Mouse (Mus musculus) MEL (cell line): ENCODE data around the gene Gnao1. TPM values are rescaled to one million over a fixed set of nuclear protein-coding genes. Genes with fewer than 3 reads are reported as not detected.

Source experiments
- DNase-seq: peaks from one replicate; pipeline ENCODE4 v3.0.0; 2011; ENCODE audit warnings: low read depth, low spot score
- H3K27ac ChIP-seq: 2 replicates; pipeline ENCODE4 v1.5.1; 2012; ENCODE audit warnings: low read depth, mild to moderate bottlenecking, control low read depth, low read length, moderate library complexity; ENCODE audit not compliant: control insufficient read depth
- H3K27me3 ChIP-seq, 2 experiments: fragments of 150-350 bp in 1 of 2; sonication (generic) in 1 of 2; 2 replicates each; pipeline ENCODE4 v1.6.1; 2012; ENCODE audit warnings: low read length in 2 of 2, mild to moderate bottlenecking in 2 of 2, improper control_type of control experiment in 1 of 2, moderate library complexity in 1 of 2; ENCODE audit not compliant: insufficient read depth in 2 of 2, control insufficient read depth in 1 of 2
- H3K36me3 ChIP-seq, 2 experiments: 2 replicates each; pipeline ENCODE4 v1.6.1; 2012 to 2014; ENCODE audit warnings: low read length in 2 of 2, improper control_type of control experiment in 1 of 2, inconsistent platforms in 1 of 2, mild to moderate bottlenecking in 1 of 2; ENCODE audit not compliant: insufficient read depth in 2 of 2, control insufficient read depth in 1 of 2
- H3K4me1 ChIP-seq, 2 experiments: fragments of 150-350 bp in 1 of 2; sonication (generic) in 1 of 2; 2 replicates each; pipeline ENCODE4 v1.6.1; 2012; ENCODE audit warnings: low read length in 2 of 2, improper control_type of control experiment in 1 of 2, mild to moderate bottlenecking in 1 of 2; ENCODE audit not compliant: insufficient read depth in 2 of 2, control insufficient read depth in 1 of 2
- H3K4me3 ChIP-seq, 2 experiments: fragments of 150-350 bp in 1 of 2; sonication (generic) in 1 of 2; 2 replicates each; pipeline ENCODE4 v1.5.1; 2012; ENCODE audit warnings: low read depth in 2 of 2, low read length in 2 of 2, mild to moderate bottlenecking in 2 of 2, moderate library complexity in 2 of 2, control low read depth in 1 of 2, improper control_type of control experiment in 1 of 2; ENCODE audit not compliant: control insufficient read depth in 1 of 2, insufficient read depth in 1 of 2
- H3K79me2 ChIP-seq: 2 replicates; pipeline ENCODE4 v1.6.1; 2012; ENCODE audit warnings: mild to moderate bottlenecking, low read length, moderate library complexity; ENCODE audit not compliant: control insufficient read depth, poor library complexity, insufficient read depth
- H3K9ac ChIP-seq: 2 replicates; pipeline ENCODE4 v1.6.1; 2012; ENCODE audit warnings: low read depth, mild to moderate bottlenecking, control low read depth, low read length, moderate library complexity; ENCODE audit not compliant: control insufficient read depth, poor library complexity, severe bottlenecking
- H3K9me3 ChIP-seq: fragments of 150-350 bp; sonication (generic); replicated peaks from 2 replicates; pipeline ENCODE4 v1.6.1; 2012; ENCODE audit warnings: mild to moderate bottlenecking, low read length, improper control_type of control experiment, moderate library complexity; ENCODE audit not compliant: insufficient read depth
- BHLHE40 ChIP-seq: IDR thresholded peaks from 2 replicates; pipeline ENCODE4 v1.6.1; 2012; ENCODE audit warnings: low read depth, mild to moderate bottlenecking, inconsistent platforms, low read length, improper control_type of control experiment, borderline replicate concordance
- CHD2 ChIP-seq: IDR thresholded peaks from 2 replicates; pipeline ENCODE4 v1.6.1; 2011; ENCODE audit warnings: low read length, improper control_type of control experiment
- E2F4 ChIP-seq: IDR thresholded peaks from 2 replicates; pipeline ENCODE4 v1.6.1; 2011; ENCODE audit warnings: low read depth, low read length, improper control_type of control experiment, borderline replicate concordance
- EP300 ChIP-seq, 2 experiments: IDR thresholded peaks; 2 replicates each; pipeline ENCODE4 v1.6.1; 2011; ENCODE audit warnings: improper control_type of control experiment in 2 of 2, low read length in 2 of 2, low read depth in 1 of 2, mild to moderate bottlenecking in 1 of 2
- GABPA ChIP-seq: IDR thresholded peaks from 2 replicates; pipeline ENCODE4 v1.6.1; 2012; ENCODE audit warnings: low read depth, mild to moderate bottlenecking, inconsistent platforms, low read length, improper control_type of control experiment, moderate library complexity
- HCFC1 ChIP-seq: IDR thresholded peaks from 2 replicates; pipeline ENCODE4 v1.6.1; 2012; ENCODE audit warnings: low read depth, mild to moderate bottlenecking, inconsistent platforms, low read length, improper control_type of control experiment, moderate library complexity
- MAFK ChIP-seq: IDR thresholded peaks from 2 replicates; pipeline ENCODE4 v1.6.1; 2011; ENCODE audit warnings: low read depth, mild to moderate bottlenecking, low read length, improper control_type of control experiment, borderline replicate concordance
- MAX ChIP-seq: IDR thresholded peaks from 2 replicates; pipeline ENCODE4 v1.6.1; 2011; ENCODE audit warnings: low read length, improper control_type of control experiment
- MAZ ChIP-seq: IDR thresholded peaks from 2 replicates; pipeline ENCODE4 v1.6.1; 2012; ENCODE audit warnings: low read depth, mild to moderate bottlenecking, inconsistent platforms, low read length, improper control_type of control experiment
- MEF2A ChIP-seq: IDR thresholded peaks from 2 replicates; pipeline ENCODE4 v1.6.1; 2014; ENCODE audit warnings: low read depth, mild to moderate bottlenecking, inconsistent platforms, low read length, improper control_type of control experiment; ENCODE audit not compliant: poor library complexity, insufficient replicate concordance, severe bottlenecking; ENCODE audit errors: extremely low read depth
- MXI1 ChIP-seq: IDR thresholded peaks from 2 replicates; pipeline ENCODE4 v1.6.1; 2011; ENCODE audit warnings: mild to moderate bottlenecking, low read depth, low read length, improper control_type of control experiment
- MYB ChIP-seq: IDR thresholded peaks from 2 replicates; pipeline ENCODE4 v1.6.1; 2011; ENCODE audit warnings: mild to moderate bottlenecking, low read depth, low read length, improper control_type of control experiment
- MYC ChIP-seq: IDR thresholded peaks from 2 replicates; pipeline ENCODE4 v1.6.1; 2011; ENCODE audit warnings: low read depth, mild to moderate bottlenecking, low read length, improper control_type of control experiment, moderate library complexity
- NELFE ChIP-seq: IDR thresholded peaks from 2 replicates; pipeline ENCODE4 v1.6.1; 2011; ENCODE audit warnings: low read depth, low read length, improper control_type of control experiment
- NRF1 ChIP-seq: IDR thresholded peaks from 2 replicates; pipeline ENCODE4 v1.6.1; 2014; ENCODE audit warnings: low read depth, mild to moderate bottlenecking, inconsistent platforms, low read length, improper control_type of control experiment, moderate library complexity; ENCODE audit not compliant: poor library complexity, insufficient read depth, severe bottlenecking
- POLR2AphosphoS2 ChIP-seq: IDR thresholded peaks from 2 replicates; pipeline ENCODE4 v1.6.1; 2011; ENCODE audit warnings: low read length, improper control_type of control experiment
- RAD21 ChIP-seq: IDR thresholded peaks from 2 replicates; pipeline ENCODE4 v1.6.1; 2011; ENCODE audit warnings: mild to moderate bottlenecking, low read depth, low read length, improper control_type of control experiment
- SIN3A ChIP-seq: IDR thresholded peaks from 2 replicates; pipeline ENCODE4 v1.6.1; 2012; ENCODE audit warnings: low read length, improper control_type of control experiment, inconsistent platforms
- TBP ChIP-seq: IDR thresholded peaks from 2 replicates; pipeline ENCODE4 v1.8.0; 2011; ENCODE audit warnings: low read depth, low read length, improper control_type of control experiment
- ZNF384 ChIP-seq: IDR thresholded peaks from 2 replicates; pipeline ENCODE4 v1.6.1; 2012; ENCODE audit warnings: low read depth, mild to moderate bottlenecking, inconsistent platforms, low read length, improper control_type of control experiment
- polyA plus RNA-seq, 2 experiments: library from polyadenylated mRNA; stranded (reverse) in 1 of 2; unstranded in 1 of 2; fragments of >175 nt in 1 of 2; fragments of >200 nt in 1 of 2; gene quantifications; 2 replicates each; pipeline versions ENCODE4 v1.2.1 to v1.2.4; 2012; ENCODE audit warnings: low replicate concordance in 2 of 2, low read depth in 1 of 2; ENCODE audit not compliant: insufficient read length in 2 of 2, insufficient read depth in 1 of 2, missing spikeins in 1 of 2
- total RNA-seq: library from RNA; depleted of rRNA; stranded (reverse); fragments of 300-350 nt; gene quantifications from 2 replicates; pipeline ENCODE4 v1.2.3, GENCODE M21; 2012

The Gnao1 gene
- total and polyA plus RNA-seq, 3 experiments = 0.03 TPM; not detected in 2

DNA sequence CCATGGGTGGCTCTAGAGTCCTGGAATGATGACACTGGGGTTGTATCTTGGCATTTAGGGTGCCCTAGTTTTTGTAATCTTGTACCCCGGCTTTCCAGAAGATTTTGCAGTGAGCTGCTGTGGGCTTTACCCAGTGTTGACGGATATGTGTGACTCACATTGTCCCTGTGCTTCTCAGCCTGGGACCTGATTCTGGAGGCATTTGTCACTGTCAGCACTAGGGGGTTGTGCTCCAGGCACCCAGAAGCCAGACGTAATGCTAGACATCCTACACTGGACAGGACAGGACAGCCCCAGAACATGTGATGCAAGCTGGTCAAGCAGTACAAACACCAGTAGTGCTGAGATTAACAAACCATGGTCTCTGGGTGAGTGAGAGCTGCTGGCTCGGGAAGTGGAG is 136.0 kb downstream of the Gnao1 start:
- no peak overlapping the region for H3K27ac ChIP-seq
- H3K4me3 ChIP-seq = no peak overlapping the region
- no peaks in the 10 kb centered on the region for H3K27me3 ChIP-seq
- no peak overlapping the region for H3K9ac ChIP-seq
- H3K9me3 ChIP-seq = no peaks in the 10 kb centered on the region
- DNase-seq = no peak
- no peak for TF ChIP-seq ZNF384
- no peaks in the 10 kb centered on the region for H3K79me2 ChIP-seq
- H3K36me3 ChIP-seq = no peaks in the 10 kb centered on the region
- H3K4me1 ChIP-seq = no peaks in the 10 kb centered on the region

- H3K79me2 ChIP-seq = no peaks in the 10 kb centered on the region
- H3K4me3 ChIP-seq = no peak overlapping the region
- no peak for TF ChIP-seq RAD21
- no peak for TF ChIP-seq MEF2A
- no peak for TF ChIP-seq BHLHE40
- TF ChIP-seq POLR2AphosphoS2 = no peak
- TF ChIP-seq TBP = no peak
- TF ChIP-seq MXI1 = no peak
- TF ChIP-seq NELFE = no peak
- no peak for TF ChIP-seq MYC
- TF ChIP-seq MAFK = no peak
- no peak for TF ChIP-seq E2F4
- no peak for TF ChIP-seq CHD2
- TF ChIP-seq ZNF384 = no peak
- TF ChIP-seq MAZ = no peak
- no peak for TF ChIP-seq HCFC1
- no peak for TF ChIP-seq MAX
- no peak for TF ChIP-seq SIN3A
- no peak for TF ChIP-seq EP300 (IDR thresholded peaks at IDR 0.05; ENCODE audit: low read depth in 1 of 2, low read length in 2 of 2)
- no peak for TF ChIP-seq MYB
- no peak for TF ChIP-seq NRF1
- TF ChIP-seq GABPA = no peak
- TF ChIP-seq, all 39 proteins: peak for 0
- no peaks in the 10 kb centered on the region for H3K9me3 ChIP-seq
- H3K36me3 ChIP-seq = no peaks in the 10 kb centered on the region
- no peaks in the 10 kb centered on the region for H3K4me1 ChIP-seq
- H3K27ac ChIP-seq = no peak overlapping the region
- no peak for DNase-seq
- no peak overlapping the region for H3K9ac ChIP-seq
- no peaks in the 10 kb centered on the region for H3K27me3 ChIP-seq
Observed at GRCm38 (mm10) chr8:93946397-93946796, 136.6 kb downstream of the Gnao1 start.
